Mouse (Mus musculus) small intestine, adult 2 months (tissue): ENCODE data around the gene Gm37240.

ENCODE experiments used
- CTCF ChIP-seq: fragments of 200-500 bp; IDR thresholded peaks from 2 replicates; pipeline ENCODE4 v1.5.1; 2012; ENCODE audit warnings: low read depth, mild to moderate bottlenecking, control low read depth, inconsistent platforms, low read length, moderate library complexity, mixed read lengths; ENCODE audit not compliant: insufficient replicate concordance, insufficient read length; ENCODE audit errors: extremely low read depth
- POLR2A ChIP-seq: fragments of 200-500 bp; IDR thresholded peaks from 2 replicates; pipeline ENCODE4 v1.6.1; 2012; ENCODE audit warnings: low read depth, mild to moderate bottlenecking, control low read depth, inconsistent platforms, low read length, moderate library complexity

GRCm38 (mm10) chr3:84701964-84702363 lies 1185.4 kb downstream of the Gm37240 start:
- TF ChIP-seq CTCF, result no peak
- TF ChIP-seq POLR2A, result no peak
